Mouse (Mus musculus) thymus, adult 18-20 months (tissue): ENCODE data around the gene Tmprss9.

Experiments
- DNase-seq, 2 experiments: peaks; one replicate each; pipeline ENCODE4 v3.0.0; 2022; ENCODE audit warnings: mixed read lengths in 2 of 2

Gene Tmprss9

GRCm38 (mm10) chr10:80917336-80917778, 45.7 kb downstream of the Tmprss9 start:
- DNase-seq: no peak

GRCm38 (mm10) chr10:80917779-80918434, 46.3 kb downstream of the Tmprss9 start, which contains the start of gene Lmnb2:
Lmnb2 (minus strand) TSS chr10:80918245.
- DNase-seq: peak in 1 of 2 experiments; percentile 49

GRCm38 (mm10) chr10:80921923-80922322, 50.3 kb downstream of the Tmprss9 start:
- DNase-seq: no peak

- no peak for DNase-seq
Measured at GRCm38 (mm10) chr10:80925472-80925871, 53.8 kb downstream of the Tmprss9 start.

- peak; percentile 81 to 84 for DNase-seq
Measured at GRCm38 (mm10) chr10:80928586-80929298, 57.1 kb downstream of the Tmprss9 start.

- DNase-seq: peak; percentile 99
Measured at GRCm38 (mm10) chr10:80929299-80930226, 57.9 kb downstream of the Tmprss9 start, which contains the start of gene Gadd45b. Gadd45b (plus strand) TSS chr10:80930073.

GRCm38 (mm10) chr10:80930361-80931152, 58.9 kb downstream of the Tmprss9 start:
- peak; percentile 39 to 57 for DNase-seq

GRCm38 (mm10) chr10:80931153-80931671, 59.6 kb downstream of the Tmprss9 start:
- no peak for DNase-seq

GRCm38 (mm10) chr10:80931695-80932094, 60.0 kb downstream of the Tmprss9 start:
- no peak for DNase-seq

GRCm38 (mm10) chr10:80932206-80932605, 60.6 kb downstream of the Tmprss9 start:
- no peak for DNase-seq

GRCm38 (mm10) chr10:80932700-80933420, 61.2 kb downstream of the Tmprss9 start:
- DNase-seq: no peak

- no peak for DNase-seq
Measured at GRCm38 (mm10) chr10:80933421-80933979, 61.9 kb downstream of the Tmprss9 start.

GRCm38 (mm10) chr10:80934136-80934985, 62.7 kb downstream of the Tmprss9 start:
- no peak for DNase-seq

GRCm38 (mm10) chr10:80935241-80935640, 63.6 kb downstream of the Tmprss9 start:
- DNase-seq: no peak

- DNase-seq: no peak
Measured at GRCm38 (mm10) chr10:80935698-80936097, 64.0 kb downstream of the Tmprss9 start.

GRCm38 (mm10) chr10:80936135-80936809, 64.6 kb downstream of the Tmprss9 start:
- no peak for DNase-seq

GRCm38 (mm10) chr10:80936810-80937164, 65.1 kb downstream of the Tmprss9 start:
- DNase-seq: no peak

GRCm38 (mm10) chr10:80937646-80938045, 66.0 kb downstream of the Tmprss9 start:
- no peak for DNase-seq

- no peak for DNase-seq
Measured at GRCm38 (mm10) chr10:80938831-80939550, 67.3 kb downstream of the Tmprss9 start.
